Mouse (Mus musculus) c-Kit-positive CD71-positive TER-119-negative erythroid progenitor cells, embryonic 14.5 days (primary cell): Measurements from ENCODE around the gene Mkln1.
"Not testable (repeated sequence)": the region's sequence is repeated elsewhere in the genome, so short reads cannot be mapped to it uniquely, and the experiment has no call there.

Experiments
- DNase-seq: peaks from one replicate; pipeline ENCODE4 v3.0.0-alpha.2; 2013; ENCODE audit warnings: low read depth

Mkln1 gene

DNA sequence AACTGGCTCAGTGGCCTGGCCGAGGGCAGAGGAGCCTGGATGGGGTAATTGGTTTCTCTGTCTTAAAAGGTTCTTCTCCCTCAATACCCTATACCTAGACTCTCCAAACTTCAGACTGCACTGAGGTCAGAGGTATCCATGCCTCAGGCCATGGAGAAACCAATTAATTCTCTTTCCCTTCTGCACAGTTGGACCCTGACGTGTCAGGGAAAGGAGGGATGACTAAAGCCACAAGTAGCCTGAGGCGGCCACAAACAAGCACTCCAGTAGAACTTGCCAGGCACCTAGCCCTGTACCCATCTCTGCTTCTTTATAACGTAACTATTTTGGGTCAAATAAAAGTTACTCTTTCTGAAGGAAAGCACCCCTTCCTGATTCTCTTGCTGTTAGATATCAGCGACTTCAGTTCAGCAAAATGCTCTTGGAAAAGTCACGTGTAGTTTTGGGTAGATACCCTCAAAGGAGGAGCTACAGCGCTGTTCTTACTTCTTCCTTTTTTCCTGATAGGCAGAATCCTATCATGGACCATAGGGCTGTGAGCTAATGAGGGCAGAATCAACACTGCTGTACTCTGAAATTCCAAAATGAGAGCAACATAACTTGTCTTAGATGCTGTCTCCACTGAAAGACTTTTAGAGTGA, 158.0 kb downstream of the Mkln1 start:
- DNase-seq: no peak

DNA sequence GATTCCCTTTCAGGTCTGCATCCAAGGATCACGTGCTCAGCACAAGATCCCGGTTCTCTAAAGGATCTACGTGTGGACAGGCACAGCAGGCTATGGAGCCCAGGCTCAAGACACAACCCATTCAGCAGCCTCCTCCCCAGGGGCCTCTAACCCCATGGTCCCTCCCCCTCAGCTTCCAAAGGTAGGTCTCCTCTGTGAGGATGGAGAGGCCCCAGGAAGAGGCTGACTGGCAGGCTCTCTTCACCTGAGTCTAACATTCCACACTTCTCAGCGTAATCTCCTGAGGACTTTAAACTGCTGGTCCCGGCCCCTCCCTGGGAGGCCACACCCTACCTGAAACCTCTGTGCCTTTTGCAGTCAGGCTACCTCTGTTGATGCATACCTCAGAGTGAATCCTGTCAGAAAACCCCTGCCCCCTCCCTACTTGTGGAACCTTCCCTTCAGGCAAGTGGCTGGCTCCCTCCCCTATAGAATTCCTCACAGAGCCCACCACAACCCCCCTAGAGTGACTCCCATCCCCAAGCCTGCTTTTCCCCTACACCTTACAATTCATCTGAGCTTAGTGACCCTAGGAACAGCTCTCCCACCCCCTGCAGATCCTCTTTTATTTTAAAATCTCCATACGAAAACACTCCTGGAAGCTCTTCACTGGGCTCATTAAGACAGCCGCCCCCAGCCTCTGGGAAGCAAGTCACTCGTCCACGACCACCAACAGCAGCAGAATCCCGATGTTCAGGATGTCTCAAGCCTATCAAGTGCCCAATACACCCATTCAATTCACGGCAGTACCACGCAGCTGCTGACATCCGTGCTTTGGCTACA, 161.8 kb downstream of the Mkln1 start:
- no peak for DNase-seq

DNA sequence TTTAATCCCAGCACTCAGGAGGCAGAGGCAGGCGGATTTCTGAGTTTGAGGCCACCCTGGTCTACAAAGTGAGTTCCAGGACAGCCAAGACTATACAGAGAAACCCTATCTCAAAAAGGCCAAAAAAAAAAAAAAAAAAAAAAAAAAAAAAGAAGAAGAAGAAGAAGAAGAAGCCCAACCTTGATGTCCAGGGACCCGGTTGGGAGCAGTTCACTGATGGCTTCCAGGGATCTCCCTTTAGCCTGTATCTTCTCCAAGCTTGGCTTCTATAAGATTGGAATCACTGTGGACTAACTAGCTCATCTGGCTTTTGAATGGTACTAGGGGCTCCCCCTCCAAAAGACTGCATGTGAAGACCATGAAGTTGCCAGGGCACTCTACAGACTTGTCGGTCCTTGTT, 163.4 kb downstream of the Mkln1 start:
- DNase-seq: not testable (repeated sequence)

DNA sequence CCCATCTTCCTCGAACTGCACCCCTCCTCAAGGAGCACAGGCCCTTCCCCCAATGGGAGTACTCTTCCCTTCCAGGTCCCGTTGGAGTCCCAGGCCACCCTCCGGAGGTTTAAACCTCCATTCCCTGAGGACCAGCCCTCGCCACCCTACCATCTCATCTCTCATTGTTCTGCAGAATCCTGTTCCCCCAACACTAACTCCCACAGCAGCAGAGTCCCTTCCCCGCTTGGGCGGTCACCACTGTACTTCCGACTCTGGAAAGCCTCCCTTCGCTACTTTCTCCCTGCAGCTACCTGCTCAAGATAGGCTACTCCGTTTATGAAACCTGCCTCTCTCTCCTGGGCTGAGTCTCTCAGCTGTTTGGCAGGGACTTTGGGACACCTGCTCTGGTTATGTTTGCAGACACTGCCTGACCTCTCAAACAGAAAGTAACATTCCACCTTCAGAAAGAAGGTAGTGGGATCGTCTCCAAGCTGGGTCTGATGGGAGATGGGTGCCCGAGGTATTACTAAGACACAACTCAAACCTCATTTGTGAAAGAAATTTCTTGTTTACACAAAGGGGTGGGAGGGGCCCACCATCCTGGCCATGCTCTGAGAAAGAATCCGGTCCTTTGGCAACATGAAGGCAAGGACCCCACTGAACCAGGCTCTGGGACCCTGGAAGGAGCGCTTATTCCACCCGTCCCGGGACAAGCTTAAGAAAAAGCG, 164.0 kb downstream of the Mkln1 start:
- DNase-seq: no peak

DNA sequence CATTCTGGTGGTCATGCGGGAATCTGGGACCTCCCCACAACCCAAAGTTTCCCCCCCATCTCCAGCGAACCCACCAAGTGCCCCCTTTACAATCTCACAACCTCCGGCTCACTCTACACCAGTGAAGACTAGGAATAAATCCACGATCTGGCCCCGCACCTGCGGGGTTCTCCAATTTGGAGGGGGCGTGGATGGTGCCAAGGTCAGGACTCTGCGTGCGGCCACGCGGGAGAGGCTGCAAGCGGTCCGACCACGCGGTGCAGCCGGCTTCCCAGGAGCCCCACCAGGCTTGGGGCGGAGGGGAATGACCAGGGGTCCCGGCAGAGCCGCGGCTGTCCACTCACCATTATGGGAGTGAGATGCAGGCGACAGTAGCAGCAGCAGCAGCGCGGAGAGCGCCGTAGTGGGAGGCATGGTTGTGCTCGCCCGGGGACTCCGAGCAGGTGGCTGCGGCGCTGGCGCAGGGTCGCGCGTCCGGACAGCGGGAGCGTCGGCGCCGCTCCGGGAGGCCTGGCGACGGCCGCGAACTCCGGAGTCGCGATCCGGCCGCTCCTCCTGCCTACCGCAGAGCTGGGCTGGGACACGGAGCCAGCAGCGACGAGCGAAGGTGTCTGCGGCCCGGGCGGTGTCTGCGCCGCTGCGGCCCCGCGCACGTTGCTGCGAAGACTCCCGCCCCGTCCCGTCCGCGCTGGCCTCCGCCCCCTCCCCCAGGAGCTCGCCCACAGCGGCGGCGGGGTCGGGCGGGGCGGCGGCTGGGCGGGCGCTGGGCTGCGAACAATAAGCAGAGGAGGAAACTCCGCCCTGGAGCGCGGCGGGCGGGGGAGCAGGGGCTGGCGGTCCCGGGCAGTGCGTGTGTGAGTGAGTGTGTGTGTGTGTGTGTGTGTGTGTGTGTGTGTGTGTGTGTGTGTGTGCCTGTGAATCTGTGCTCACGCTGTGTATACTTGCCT, 165.0 kb downstream of the Mkln1 start, which contains the start of gene Podxl:
Podxl (minus strand) TSS at position 747 of the 947 bp plus-strand sequence.
- peak; percentile 70 for DNase-seq

DNA sequence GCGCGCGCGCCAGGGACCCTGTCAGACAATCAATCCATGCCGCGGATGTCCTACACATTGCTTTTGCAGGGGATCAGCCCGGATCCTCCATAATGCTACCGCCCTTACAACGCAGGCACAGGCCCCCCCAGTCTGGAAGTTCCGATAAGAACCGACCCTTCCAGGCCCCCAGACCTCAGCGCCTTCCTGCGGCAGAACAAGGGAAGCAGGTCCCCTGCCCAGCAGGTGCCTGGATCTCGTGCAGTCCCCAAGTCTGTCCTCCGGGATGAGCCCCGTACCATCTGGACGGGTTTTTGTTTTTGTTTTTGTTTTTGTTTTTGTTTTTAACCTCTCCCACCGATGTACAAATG, 165.6 kb downstream of the Mkln1 start:
- no peak for DNase-seq

DNA sequence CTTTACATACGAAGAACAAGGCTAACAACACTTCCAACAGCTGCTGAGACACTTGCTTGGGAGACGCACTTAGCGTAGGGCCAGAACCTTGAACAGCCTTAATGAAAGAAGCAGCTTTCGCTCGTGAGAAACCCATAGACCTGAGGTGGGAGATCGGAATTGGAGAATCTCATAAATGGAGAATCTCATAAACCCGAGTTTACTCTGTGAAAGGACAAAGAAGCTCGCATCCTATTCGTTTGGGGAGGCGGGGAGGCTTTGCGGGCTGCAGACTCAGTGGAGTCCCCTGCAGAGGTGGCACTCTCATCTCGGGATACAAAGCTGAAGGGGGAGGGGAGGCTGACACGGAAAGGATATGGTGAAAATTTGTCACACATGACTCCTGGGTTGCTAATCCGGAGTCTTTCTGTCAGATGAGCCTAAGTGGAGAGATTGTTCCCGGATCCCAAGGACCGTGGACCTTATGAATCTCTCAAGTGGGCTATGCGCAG, 166.4 kb downstream of the Mkln1 start:
- DNase-seq: no peak
